Mouse (Mus musculus) hematopoietic stem cell, adult 5-6 weeks (primary cell): ENCODE data around the gene Pttg1ip. TPM values are rescaled to one million over a fixed set of nuclear protein-coding genes. Genes with fewer than 3 reads are reported as not detected.

Source experiments
- total RNA-seq: library from RNA; stranded (forward); fragments of 172-1452, 232-1000 nt; gene quantifications from 2 replicates; pipeline ENCODE4 v1.2.3, GENCODE M21; 2017

The Pttg1ip gene
- total RNA-seq, 1 experiment from 2014 or later = 56.2 TPM

Other genes starting within 250 kb of the Pttg1ip start
- 4.4 and 8.9 TPM in 2 replicates for gene Adarb1, start 163.4 kb upstream of the Pttg1ip start, total RNA-seq
- 19.2 and 32.6 TPM in 2 replicates for gene Fam207a, start 65.9 kb upstream of the Pttg1ip start, total RNA-seq
- gene Itgb2, start 51.5 kb upstream of the Pttg1ip start, total RNA-seq = 51.2 and 56.5 TPM in 2 replicates
- 148 and 150 TPM in 2 replicates for gene Sumo3, start 24.4 kb downstream of the Pttg1ip start, total RNA-seq
- gene Gm49325, start 24.5 kb downstream of the Pttg1ip start, total RNA-seq = not detected in 2 replicates
- gene Ube2g2, start 40.6 kb downstream of the Pttg1ip start, total RNA-seq = 25.6 and 27.5 TPM in 2 replicates
- 2.8 and 3.1 TPM in 2 replicates for gene Tspear, start 104.8 kb downstream of the Pttg1ip start, total RNA-seq
- gene Gm19402, start 109.0 kb downstream of the Pttg1ip start, total RNA-seq = not detected in 2 replicates
- gene Gm9508, start 115.5 kb downstream of the Pttg1ip start, total RNA-seq = not detected in 2 replicates
- not detected in 2 replicates for gene Gm10272, start 124.9 kb downstream of the Pttg1ip start, total RNA-seq
- gene Gm10024, start 129.7 kb downstream of the Pttg1ip start, total RNA-seq = not detected in 2 replicates
- not detected in 2 replicates for gene Gm10142, start 134.1 kb downstream of the Pttg1ip start, total RNA-seq
- not detected in 2 replicates for gene Krtap12-1, start 138.9 kb downstream of the Pttg1ip start, total RNA-seq
- not detected in 2 replicates for gene Gm10100, start 144.8 kb downstream of the Pttg1ip start, total RNA-seq
- gene Gm18596, start 160.9 kb downstream of the Pttg1ip start, total RNA-seq = not detected in 2 replicates
- gene Gm9736, start 169.6 kb downstream of the Pttg1ip start, total RNA-seq = not detected in 2 replicates
- not detected in 2 replicates for gene Gm3233, start 178.0 kb downstream of the Pttg1ip start, total RNA-seq
- not detected in 2 replicates for gene Gm3238, start 189.6 kb downstream of the Pttg1ip start, total RNA-seq
- not detected in 2 replicates for gene Gm7138, start 195.2 kb downstream of the Pttg1ip start, total RNA-seq
- gene Gm3250, start 200.8 kb downstream of the Pttg1ip start, total RNA-seq = not detected in 2 replicates
- gene Gm7137, start 206.5 kb downstream of the Pttg1ip start, total RNA-seq = not detected in 2 replicates
- gene Gm9639, start 213.4 kb downstream of the Pttg1ip start, total RNA-seq = not detected in 2 replicates
- gene Gm19668, start 217.4 kb downstream of the Pttg1ip start, total RNA-seq = not detected in 2 replicates
- not detected in 2 replicates for gene Gm9507, start 230.1 kb downstream of the Pttg1ip start, total RNA-seq
- not detected in 2 replicates for gene Gm2696, start 233.0 kb downstream of the Pttg1ip start, total RNA-seq
- gene Krtap10-4, start 245.4 kb downstream of the Pttg1ip start, total RNA-seq = not detected in 2 replicates